Mouse (Mus musculus) left cerebral cortex, adult 2 months (tissue): Measurements from ENCODE around the gene Tmem163. TPM values are rescaled to one million over a fixed set of nuclear protein-coding genes. Genes with fewer than 3 reads are reported as not detected.

Experiments
- DNase-seq, 2 experiments: peaks; one replicate each; pipeline ENCODE4 v3.0.0; 2021 to 2022; ENCODE audit warnings: low spot score in 2 of 2, mixed read lengths in 1 of 2; ENCODE audit errors: extremely low spot score in 1 of 2
- H3K27ac ChIP-seq: fragments of 200-600 bp; 2 replicates; pipeline ENCODE4 v1.8.1; 2022
- H3K4me3 ChIP-seq: fragments of 200-600 bp; 2 replicates; pipeline ENCODE4 v1.8.1; 2022
- CTCF ChIP-seq: fragments of 200-600 bp; IDR thresholded peaks from 2 replicates; pipeline ENCODE4 v1.8.1; 2022; ENCODE audit warnings: antibody characterized with exemption, mild to moderate bottlenecking, moderate library complexity
- intact Hi-C: fragments of 180-260 bp; cut with DNase I; formaldehyde crosslinking; loops from one replicate; pipeline ENCODE4 v1.15.1; 2025
- total RNA-seq, 2 experiments: library from RNA; stranded (reverse); gene quantifications; 2 replicates each; pipeline ENCODE4 v1.2.3; 2021

Tmem163 gene
- total RNA-seq, 2 experiments from 2014 or later: 18.0 to 20.0 TPM

DNA sequence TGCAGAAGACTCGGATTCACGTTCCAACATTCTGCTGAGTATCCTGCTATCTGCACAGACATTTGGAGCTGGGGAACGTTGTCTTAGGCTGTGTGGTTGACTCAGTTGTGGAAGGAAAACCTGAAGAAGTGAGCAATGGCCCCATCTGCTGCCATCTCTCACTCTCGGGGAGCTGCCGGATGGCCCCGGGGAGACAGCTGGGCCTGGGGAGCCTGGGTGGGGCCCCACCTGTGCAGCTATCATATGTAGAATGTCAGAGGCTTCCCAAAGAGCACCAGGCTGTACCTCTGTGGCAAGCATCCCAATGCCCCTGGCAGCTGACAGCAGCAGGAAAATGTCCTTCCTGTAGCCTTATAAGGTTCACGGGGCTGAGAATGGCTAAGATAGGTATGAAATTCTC, 137.4 kb downstream of the Tmem163 start:
- Histone ChIP-seq H3K4me3 (no peak overlapping the region), H3K27ac (no peak overlapping the region)
- DNase-seq: peak in 1 of 2 experiments; percentile 22
- no peak for TF ChIP-seq CTCF
- intact Hi-C loops: no loop called here

DNA sequence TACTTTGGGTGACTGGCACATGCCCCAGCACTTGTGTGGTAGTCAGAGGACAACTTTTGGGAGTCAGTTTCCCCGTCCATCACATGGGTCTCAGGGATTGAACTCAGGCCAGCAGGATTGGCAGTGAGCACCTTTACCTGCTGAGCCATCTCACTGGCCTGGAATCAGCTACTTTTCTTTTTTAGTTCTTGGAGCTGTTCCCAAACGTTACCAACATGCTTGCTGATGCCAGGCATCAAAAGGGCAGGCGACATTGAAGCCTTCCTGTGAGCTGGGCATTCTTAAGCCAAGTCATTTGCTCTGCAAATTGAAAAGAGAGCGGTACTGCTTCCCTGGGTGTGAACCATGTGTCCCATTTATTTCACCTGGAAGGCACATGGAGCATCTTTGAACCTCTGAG, 137.8 kb downstream of the Tmem163 start:
- DNase-seq: no peak
- Histone ChIP-seq H3K27ac (no peak overlapping the region), H3K4me3 (no peak overlapping the region)
- no peak for TF ChIP-seq CTCF
- intact Hi-C loops: no loop called here

DNA sequence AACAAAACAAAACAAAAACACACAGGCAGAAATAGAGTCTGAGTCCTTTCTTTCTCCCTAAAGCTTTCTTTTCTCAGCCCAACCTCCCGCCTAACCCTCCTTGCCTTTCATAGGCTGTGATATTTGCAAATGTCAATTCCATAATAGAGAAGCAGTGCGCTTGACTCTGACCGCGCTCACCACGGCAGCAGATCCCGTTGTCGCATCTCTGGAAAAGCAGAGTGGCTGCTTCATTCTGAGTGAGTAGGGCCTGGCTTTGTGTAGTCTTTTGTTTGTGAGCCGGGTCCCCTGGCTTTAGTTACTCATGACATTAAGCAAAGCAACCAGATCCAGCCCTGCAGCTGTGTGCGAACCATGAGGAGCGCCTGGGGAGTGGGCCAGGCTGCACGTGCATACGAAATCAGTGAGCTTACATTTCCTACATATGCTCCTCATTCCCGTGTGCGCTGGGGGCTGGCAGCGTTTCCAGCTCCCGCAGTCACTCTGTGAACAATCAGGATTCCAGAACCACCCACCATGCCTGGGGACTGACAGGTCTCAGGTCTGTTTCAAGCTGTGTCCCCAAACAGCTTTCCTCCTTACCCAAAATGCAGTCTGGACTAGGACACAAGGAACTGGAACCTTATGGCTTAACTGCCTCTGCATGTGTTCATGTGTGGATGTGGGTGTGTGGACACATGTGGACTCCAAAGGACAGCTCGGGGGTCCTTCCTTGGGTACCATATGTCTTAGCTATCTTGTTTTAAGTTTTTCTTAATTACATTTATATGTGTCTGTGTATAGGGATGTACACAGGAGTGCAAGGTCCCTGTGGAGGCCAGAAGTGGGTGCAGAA, 141.9 kb downstream of the Tmem163 start:
- intact Hi-C loops: no loop called here
- H3K4me3 ChIP-seq: peak overlapping the region; percentile 36
- TF ChIP-seq CTCF: no peak
- DNase-seq: no peak
- H3K27ac ChIP-seq: no peak overlapping the region

DNA sequence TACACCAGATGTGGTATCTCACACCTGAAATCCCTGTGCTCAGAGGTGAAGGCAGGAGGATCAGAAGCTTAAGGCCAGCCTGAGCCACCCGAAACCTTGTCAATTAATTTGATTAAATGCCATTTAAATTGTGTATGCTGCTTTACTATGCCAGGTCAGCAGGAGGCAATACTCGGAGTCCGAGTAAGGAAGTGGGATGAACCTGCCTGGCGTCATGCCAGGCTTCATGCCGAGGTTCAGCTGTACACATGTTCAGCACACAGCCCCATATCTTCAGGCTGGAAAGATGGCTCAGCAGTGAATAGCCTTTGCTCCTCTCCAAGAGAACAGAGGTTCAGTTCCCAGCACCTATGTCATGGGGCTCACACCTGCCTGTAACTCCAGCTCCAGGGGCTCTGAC, 142.9 kb downstream of the Tmem163 start:
- intact Hi-C loops: no loop called here
- Histone ChIP-seq H3K27ac (no peak overlapping the region), H3K4me3 (no peak overlapping the region)
- no peak for TF ChIP-seq CTCF
- no peak for DNase-seq

DNA sequence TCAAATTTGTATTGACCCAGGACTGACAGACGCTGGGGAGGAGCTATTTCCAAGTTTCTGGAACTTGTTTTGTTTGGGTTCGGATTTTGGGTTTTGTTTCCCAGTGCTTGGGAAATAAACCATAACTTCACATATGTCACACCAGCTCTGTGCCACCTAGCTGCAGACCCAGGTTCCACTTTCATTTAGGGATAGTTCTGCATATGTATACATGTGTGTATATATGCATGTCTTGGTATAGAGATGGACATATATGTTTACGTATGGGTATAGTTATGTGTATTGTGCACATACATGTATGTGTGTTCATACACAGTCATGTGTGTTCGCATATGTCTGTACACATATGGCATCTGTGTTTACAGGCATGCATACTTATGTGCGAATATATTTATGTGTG, 147.6 kb downstream of the Tmem163 start:
- intact Hi-C loops: loop anchor here (5.0 kb wide), 1 partner anchor 36 kb away; no protein-coding TSS in a partner anchor
- no peak for DNase-seq
- TF ChIP-seq CTCF: no peak
- no peak overlapping the region for H3K4me3 ChIP-seq
- no peak overlapping the region for H3K27ac ChIP-seq

DNA sequence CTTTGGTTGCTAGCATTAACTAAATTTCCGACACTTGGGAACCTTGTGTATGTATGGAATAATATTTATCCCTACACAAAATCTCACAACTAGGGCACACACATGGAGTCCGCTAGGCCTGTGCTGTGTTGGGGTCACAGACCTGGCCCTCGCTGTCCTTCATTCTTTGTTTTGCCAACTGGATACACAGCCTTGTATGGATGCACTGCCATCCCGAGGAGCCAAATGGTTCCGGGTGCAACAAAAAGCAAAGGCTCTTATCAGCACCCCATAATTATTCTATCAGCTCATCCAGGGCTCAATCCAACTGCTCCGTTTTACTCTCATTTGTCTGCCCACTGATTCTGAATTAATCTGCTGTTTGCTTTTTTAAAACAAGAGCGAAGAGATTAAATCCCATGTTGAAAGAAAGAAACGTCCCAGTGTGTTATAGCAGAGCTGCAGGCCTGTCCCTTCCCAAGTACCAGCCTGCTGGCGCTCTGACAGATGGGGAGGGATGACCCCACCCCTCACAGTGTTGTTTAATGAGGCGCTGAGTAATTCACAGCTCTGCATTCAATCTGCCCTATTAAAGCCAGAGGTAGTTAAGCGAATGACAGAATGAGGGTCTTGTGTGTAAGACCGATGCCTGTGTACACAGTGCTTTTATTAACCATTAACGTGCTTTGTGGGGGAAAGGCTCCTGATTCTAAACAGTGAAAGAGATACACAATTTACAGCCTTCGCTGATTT, 148.3 kb downstream of the Tmem163 start:
- TF ChIP-seq CTCF: no peak
- H3K27ac ChIP-seq: no peak overlapping the region
- H3K4me3 ChIP-seq: no peak overlapping the region
- intact Hi-C loops: loop anchor here (5.0 kb wide), 1 partner anchor 36 kb away; no protein-coding TSS in a partner anchor
- no peak for DNase-seq

DNA sequence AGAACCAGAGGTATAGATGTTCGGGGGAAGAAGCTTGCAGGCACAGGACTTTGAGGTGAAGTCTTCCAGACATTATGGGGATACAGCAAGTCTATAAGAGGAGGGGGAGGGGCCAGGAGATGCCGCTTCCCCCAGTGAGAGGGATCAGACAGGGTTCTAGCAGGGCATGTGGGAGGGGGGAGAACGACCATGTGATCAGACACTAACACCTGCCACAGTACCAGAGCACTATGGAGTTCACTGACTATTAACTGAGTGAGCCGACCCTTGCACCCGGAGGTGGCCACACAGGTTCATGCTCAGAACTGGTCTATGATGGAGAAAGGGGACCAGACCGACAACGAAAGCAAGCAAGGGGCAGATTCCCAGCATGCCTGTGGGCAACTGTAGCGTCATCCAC, 156.0 kb downstream of the Tmem163 start:
- no peak for DNase-seq
- intact Hi-C loops: no loop called here

DNA sequence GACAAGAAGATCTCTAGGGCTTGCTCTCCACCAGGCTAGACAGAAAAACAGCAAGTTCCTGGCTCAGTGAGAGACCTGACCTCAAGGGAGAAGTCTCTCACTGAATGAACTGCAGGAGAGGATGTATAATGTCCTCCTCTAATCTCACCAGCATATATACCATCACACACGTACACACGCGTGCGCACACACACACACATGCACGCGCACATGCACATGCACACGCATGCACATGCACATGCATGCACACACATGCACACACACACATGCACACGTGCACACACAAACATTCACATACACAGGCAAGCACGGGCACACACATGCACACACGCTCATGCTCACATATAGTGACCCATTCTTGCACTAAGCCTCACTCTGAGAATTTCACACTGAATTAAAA, 164.5 kb downstream of the Tmem163 start:
- intact Hi-C loops: no loop called here
- H3K27ac ChIP-seq: no peak overlapping the region
- DNase-seq: no peak
- H3K4me3 ChIP-seq: no peak overlapping the region
- TF ChIP-seq CTCF: no peak

More for the DNA sequence above, 156.0 kb downstream of the Tmem163 start:
- Histone ChIP-seq H3K27ac (no peak overlapping the region), H3K4me3 (no peak overlapping the region)
- TF ChIP-seq CTCF: no peak

DNA sequence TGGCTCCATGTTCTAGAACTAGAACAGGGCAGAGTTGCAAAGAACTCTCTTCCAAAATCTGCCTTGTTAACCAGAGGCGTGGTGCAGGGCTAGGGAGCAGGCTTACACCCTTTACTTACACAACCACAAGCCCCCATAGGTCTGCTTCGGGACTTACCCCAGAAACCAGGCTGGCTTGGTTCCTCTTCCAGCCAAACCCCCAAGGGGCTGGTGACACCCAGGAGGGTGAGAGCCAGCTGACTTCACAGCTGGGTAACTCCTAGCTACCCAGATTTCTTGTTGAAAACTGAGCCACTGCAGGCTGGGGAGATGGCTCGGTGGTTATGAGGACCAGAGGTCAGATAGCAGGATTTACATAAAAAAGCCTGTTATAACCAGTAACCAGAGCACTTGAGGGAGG, 164.9 kb downstream of the Tmem163 start:
- no peak overlapping the region for H3K27ac ChIP-seq
- intact Hi-C loops: no loop called here
- no peak overlapping the region for H3K4me3 ChIP-seq
- TF ChIP-seq CTCF: no peak
- no peak for DNase-seq

DNA sequence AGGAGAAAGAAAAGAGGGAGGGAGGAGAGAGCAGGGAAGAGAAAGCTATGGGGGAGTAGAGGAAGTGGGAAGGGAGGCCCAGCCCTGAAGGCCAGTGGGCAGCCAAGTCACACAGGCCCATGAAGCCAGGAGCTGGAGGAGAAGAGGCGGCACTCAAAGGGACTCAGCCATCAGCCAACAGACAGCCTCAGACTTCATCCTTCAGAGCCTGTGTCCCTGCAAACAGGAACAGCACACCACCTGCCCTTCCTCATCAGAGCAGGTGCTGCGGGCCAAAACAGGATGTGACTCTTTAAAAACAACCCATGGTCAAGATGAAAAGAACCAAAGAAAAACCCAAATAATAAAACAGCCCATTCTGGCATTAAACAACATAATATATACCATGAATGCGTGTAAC, 165.7 kb downstream of the Tmem163 start:
- H3K4me3 ChIP-seq: no peak overlapping the region
- no peak overlapping the region for H3K27ac ChIP-seq
- no peak for DNase-seq
- intact Hi-C loops: no loop called here
- TF ChIP-seq CTCF: no peak

DNA sequence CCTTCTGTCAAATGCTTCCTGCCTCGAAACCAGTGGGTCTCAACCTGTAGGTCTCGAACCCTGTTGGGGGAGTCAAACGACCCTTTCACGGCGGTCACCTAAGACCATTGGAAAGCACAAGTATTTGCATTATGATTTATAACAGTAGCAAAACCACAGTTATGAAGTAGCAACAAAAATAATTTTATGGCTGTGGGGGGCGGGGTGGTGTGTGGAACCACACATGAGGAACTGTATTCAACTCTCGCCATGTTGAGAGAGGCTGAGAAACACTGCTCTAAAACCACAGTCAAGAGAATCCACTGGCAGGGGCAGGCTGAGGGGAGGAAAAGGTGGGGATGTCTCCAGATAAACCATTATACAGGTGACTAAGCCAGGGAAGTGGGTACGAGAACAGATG, 166.2 kb downstream of the Tmem163 start:
- TF ChIP-seq CTCF: no peak
- no peak for DNase-seq
- H3K27ac ChIP-seq: no peak overlapping the region
- H3K4me3 ChIP-seq: no peak overlapping the region
- intact Hi-C loops: no loop called here

DNA sequence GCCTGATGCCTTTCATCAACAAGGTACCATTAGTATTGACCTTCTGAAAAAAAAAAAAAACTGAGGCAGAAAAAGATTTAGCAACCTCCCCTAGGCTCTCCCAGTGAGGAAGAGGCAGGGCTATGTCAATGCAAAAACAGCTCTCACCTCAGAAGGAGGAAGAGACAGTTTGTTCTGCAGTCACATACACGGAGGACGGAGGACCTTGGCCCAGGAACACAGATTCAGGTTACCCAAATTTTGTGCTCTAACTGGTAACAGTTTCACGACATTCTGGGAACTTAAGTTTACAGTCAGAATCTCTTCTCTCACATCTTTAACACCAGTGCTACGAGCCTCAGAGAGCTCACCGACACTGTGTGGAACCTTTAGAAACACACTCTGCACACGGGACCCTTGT, 166.6 kb downstream of the Tmem163 start:
- H3K4me3 ChIP-seq: no peak overlapping the region
- H3K27ac ChIP-seq: no peak overlapping the region
- DNase-seq: no peak
- no peak for TF ChIP-seq CTCF
- intact Hi-C loops: no loop called here
